ENCODE assay signal across 20 mouse cellular contexts in genomic region chr6:88815036-88815435, GRCm38 (mm10). TPM values are rescaled to one million over a fixed set of nuclear protein-coding genes. Genes with fewer than 3 reads are reported as not detected.
A peak's percentile ranks its signal among the peaks of the same experiment; 100 is the strongest.
DNase-seq lines count a peak whose midpoint lies in the region; ATAC-seq and TF ChIP-seq lines count a peak whose summit lies in the region.
"Had no signal": no experiment of that assay in that cellular context is flagged by ENCODE, and none has a peak within 500 bp of the region (broad histone marks: within the 10 kb centered on the region; RNA-seq: fewer than 3 reads in every experiment).

No protein-coding gene starts in this region.

- H3K27me3 ChIP-seq in forebrain, embryonic 10.5 days (ENCODE audit: poor library complexity, severe bottlenecking), result no peaks in the 10 kb centered on the region
- H3K27me3 ChIP-seq in forebrain, embryonic 11.5 days (ENCODE audit: control insufficient read depth, insufficient read depth, low read length), result no peaks in the 10 kb centered on the region
- no peaks in the 10 kb centered on the region for H3K27me3 ChIP-seq in hindbrain, embryonic 15.5 days
- H3K27me3 ChIP-seq in hindbrain, embryonic 13.5 days, result 0 out of 2 replicates have a peak, but pooled peaks cover 3% of the 10 kb centered on the region
- no peaks in the 10 kb centered on the region for H3K27me3 ChIP-seq in testis, adult 2 months (ENCODE audit: control insufficient read depth, insufficient read depth, low read length)
- H3K27me3 ChIP-seq: embryonic facial prominence, embryonic 13.5 days; midbrain, embryonic 12.5 days had no signal

- H3K4me3 ChIP-seq in forebrain, embryonic 10.5 days, result no peak overlapping the region
- H3K4me3 ChIP-seq in forebrain, embryonic 11.5 days (ENCODE audit: low read depth, low read length), result no peak overlapping the region
- no peak overlapping the region for H3K4me3 ChIP-seq in hindbrain, embryonic 15.5 days
- no peak overlapping the region for H3K4me3 ChIP-seq in hindbrain, embryonic 13.5 days
- H3K4me3 ChIP-seq in testis, adult 2 months (ENCODE audit: control insufficient read depth, low read depth, low read length), result peak overlapping the region; percentile 51
- H3K4me3 ChIP-seq: embryonic facial prominence, embryonic 13.5 days; gastrocnemius, adult 2 months; midbrain, embryonic 12.5 days had no signal

- ATAC-seq in forebrain, embryonic 11.5 days (replicated peaks; ENCODE audit: low FRiP score), result no peak
- peak; percentile 60 for ATAC-seq in hindbrain, embryonic 15.5 days (ENCODE audit: low FRiP score, low read depth)
- no peak for ATAC-seq in hindbrain, embryonic 13.5 days (ENCODE audit: low FRiP score)
- ATAC-seq: liver, postnatal 0 days had no signal

- H3K4me1 ChIP-seq in forebrain, embryonic 10.5 days, result peaks cover 47% of the 10 kb centered on the region
- no peaks in the 10 kb centered on the region for H3K4me1 ChIP-seq in forebrain, embryonic 11.5 days (replicated peaks; ENCODE audit: control insufficient read depth, insufficient read depth, low read length)
- H3K4me1 ChIP-seq in hindbrain, embryonic 15.5 days (replicated peaks), result peaks cover 15% of the 10 kb centered on the region
- peaks cover 21% of the 10 kb centered on the region for H3K4me1 ChIP-seq in hindbrain, embryonic 13.5 days (replicated peaks)
- peaks cover 10% of the 10 kb centered on the region for H3K4me1 ChIP-seq in testis, adult 2 months (ENCODE audit: control insufficient read depth, insufficient read depth, low read length)

- no peak; the same call in 1 of the 2 replicates for TF ChIP-seq POLR2A in testis, adult 2 months (IDR thresholded peaks at IDR 0.05; ENCODE audit: control insufficient read depth, low read depth, low read length)

- H3K27ac ChIP-seq in forebrain, embryonic 10.5 days, result peak overlapping the region; percentile 35; the same call in 1 of the 2 replicates
- no peak overlapping the region for H3K27ac ChIP-seq in forebrain, embryonic 11.5 days (ENCODE audit: low read depth, low read length)
- H3K27ac ChIP-seq in hindbrain, embryonic 15.5 days (replicated peaks), result no peak overlapping the region
- no peak overlapping the region for H3K27ac ChIP-seq in hindbrain, embryonic 13.5 days
- H3K27ac ChIP-seq in testis, adult 2 months (ENCODE audit: control insufficient read depth, insufficient read depth, low read depth, low read length), result peak overlapping the region; percentile 75
- H3K27ac ChIP-seq: embryonic facial prominence, embryonic 13.5 days; midbrain, embryonic 12.5 days; stomach, postnatal 0 days had no signal

- DNase-seq in forebrain, embryonic 10.5 days (ENCODE audit: extremely low spot score, low spot score), result no peak
- no peak for DNase-seq in forebrain, embryonic 11.5 days (ENCODE audit: low spot score)
- no peak for DNase-seq in testis, postnatal 14 days (ENCODE audit: low spot score)
- no peak for DNase-seq in embryo, embryonic 11 days
- no peak for DNase-seq in cerebellum, postnatal 4 days (ENCODE audit: low spot score in 2 of 2)
- DNase-seq: cerebellum, postnatal 25 days; gastrocnemius, adult 2 months; heart, adult 18-20 months; kidney, adult 8-10 months; kidney, postnatal 25 days; liver; liver, postnatal 0 days; lung, postnatal 14 days; thymus, postnatal 25 days had no signal

- TF ChIP-seq CTCF in testis, adult 2 months (IDR thresholded peaks at IDR 0.05; ENCODE audit: control insufficient read depth, insufficient read depth, insufficient replicate concordance, low read depth, low read length), result no peak

- H3K4me2 ChIP-seq in forebrain, embryonic 11.5 days (ENCODE audit: low read depth, low read length, severe bottlenecking), result no peak overlapping the region
- no peak overlapping the region for H3K4me2 ChIP-seq in hindbrain, embryonic 15.5 days
- H3K4me2 ChIP-seq in hindbrain, embryonic 13.5 days, result no peak overlapping the region
- H3K4me2 ChIP-seq: embryonic facial prominence, embryonic 13.5 days; midbrain, embryonic 12.5 days had no signal

- no peaks in the 10 kb centered on the region for H3K9me3 ChIP-seq in forebrain, embryonic 10.5 days
- H3K9me3 ChIP-seq in forebrain, embryonic 11.5 days (ENCODE audit: control insufficient read depth, low read length), result no peaks in the 10 kb centered on the region
- no peaks in the 10 kb centered on the region for H3K9me3 ChIP-seq in hindbrain, embryonic 15.5 days
- H3K9me3 ChIP-seq in hindbrain, embryonic 13.5 days, result no peaks in the 10 kb centered on the region
- H3K9me3 ChIP-seq: embryonic facial prominence, embryonic 13.5 days; midbrain, embryonic 12.5 days had no signal

- H3K36me3 ChIP-seq in forebrain, embryonic 10.5 days (replicated peaks), result no peaks in the 10 kb centered on the region
- H3K36me3 ChIP-seq in forebrain, embryonic 11.5 days (ENCODE audit: control insufficient read depth, insufficient read depth, low read length), result no peaks in the 10 kb centered on the region
- H3K36me3 ChIP-seq in hindbrain, embryonic 15.5 days, result no peaks in the 10 kb centered on the region
- H3K36me3 ChIP-seq in hindbrain, embryonic 13.5 days, result no peaks in the 10 kb centered on the region
- peaks cover 2% of the 10 kb centered on the region; the same call in 1 of the 2 replicates for H3K36me3 ChIP-seq in testis, adult 2 months (ENCODE audit: control insufficient read depth, insufficient read depth, low read length)
- H3K36me3 ChIP-seq: embryonic facial prominence, embryonic 13.5 days; midbrain, embryonic 12.5 days had no signal

- 63% methylated on average over 3 of the region's 3 CpGs for WGBS in forebrain, embryonic 10.5 days
- WGBS in forebrain, embryonic 11.5 days, result 71% methylated on average over 3 of the region's 3 CpGs
- WGBS in hindbrain, embryonic 15.5 days, result 46% methylated on average over 3 of the region's 3 CpGs
- 43% methylated on average over 3 of the region's 3 CpGs for WGBS in hindbrain, embryonic 13.5 days

- H3K9ac ChIP-seq in forebrain, embryonic 11.5 days (ENCODE audit: low read length), result no peak overlapping the region
- H3K9ac ChIP-seq in hindbrain, embryonic 15.5 days, result no peak overlapping the region
- H3K9ac ChIP-seq in hindbrain, embryonic 13.5 days, result no peak overlapping the region
- H3K9ac ChIP-seq: embryonic facial prominence, embryonic 13.5 days; liver, postnatal 0 days; midbrain, embryonic 12.5 days had no signal

RNA-seq across cellular contexts. Expression of gene Abtb1, which starts 26.7 kb away (rescaled TPM):
- polyA plus RNA-seq in forebrain, embryonic 10.5 days (2016; fragmentation: Nextera tagmentation; extraction: Ambion mirVana), result 20.8 and 21.5 TPM in 2 replicates
- polyA plus RNA-seq in forebrain, embryonic 11.5 days (2014; fragmentation: Nextera tagmentation; extraction: Ambion mirVana), result 14.4 and 15.3 TPM in 2 replicates
- polyA plus RNA-seq in hindbrain, embryonic 15.5 days (2015; fragmentation: Nextera tagmentation; extraction: Ambion mirVana), result 38.2 and 40.3 TPM in 2 replicates
- polyA plus RNA-seq in hindbrain, embryonic 13.5 days (2015; fragmentation: Nextera tagmentation; extraction: Ambion mirVana), result 36.3 and 38.2 TPM in 2 replicates
- 46.5 and 51.8 TPM in 2 replicates for polyA plus RNA-seq in testis, adult 2 months (2012; rRNA removed)

RNA-seq across cellular contexts. Expression of gene Podxl2, which starts 59.8 kb away (rescaled TPM):
- polyA plus RNA-seq in forebrain, embryonic 10.5 days (2016; fragmentation: Nextera tagmentation; extraction: Ambion mirVana), result 44.7 and 52.8 TPM in 2 replicates
- polyA plus RNA-seq in forebrain, embryonic 11.5 days (2014; fragmentation: Nextera tagmentation; extraction: Ambion mirVana), result 109 and 115 TPM in 2 replicates
- polyA plus RNA-seq in hindbrain, embryonic 15.5 days (2015; fragmentation: Nextera tagmentation; extraction: Ambion mirVana), result 584 and 747 TPM in 2 replicates
- 546 and 595 TPM in 2 replicates for polyA plus RNA-seq in hindbrain, embryonic 13.5 days (2015; fragmentation: Nextera tagmentation; extraction: Ambion mirVana)
- 20.5 and 21.3 TPM in 2 replicates for polyA plus RNA-seq in testis, adult 2 months (2012; rRNA removed)

Comparison
In these comparisons a context has a peak if more than half of its experiments do, and no peak if none do; other contexts are left out.
1. H3K27ac ChIP-seq: peak in forebrain, embryonic 10.5 days (single experiment) and testis, adult 2 months (single experiment); none in forebrain, embryonic 11.5 days (single experiment), hindbrain, embryonic 15.5 days (single experiment) and hindbrain, embryonic 13.5 days (single experiment).